Mouse (Mus musculus) C2C12 (cell line): Measurements from ENCODE around the gene Arhgef3.

Source experiments
- CTCF ChIP-seq: IDR thresholded peaks from one replicate; pipeline ENCODE4 v1.5.1; 2011; ENCODE audit not compliant: control insufficient read depth, insufficient read depth, insufficient read length
- USF1 ChIP-seq: IDR thresholded peaks from one replicate; pipeline ENCODE4 v1.6.1; 2011; ENCODE audit warnings: low read depth, mild to moderate bottlenecking, control low read depth, moderate library complexity

DNA sequence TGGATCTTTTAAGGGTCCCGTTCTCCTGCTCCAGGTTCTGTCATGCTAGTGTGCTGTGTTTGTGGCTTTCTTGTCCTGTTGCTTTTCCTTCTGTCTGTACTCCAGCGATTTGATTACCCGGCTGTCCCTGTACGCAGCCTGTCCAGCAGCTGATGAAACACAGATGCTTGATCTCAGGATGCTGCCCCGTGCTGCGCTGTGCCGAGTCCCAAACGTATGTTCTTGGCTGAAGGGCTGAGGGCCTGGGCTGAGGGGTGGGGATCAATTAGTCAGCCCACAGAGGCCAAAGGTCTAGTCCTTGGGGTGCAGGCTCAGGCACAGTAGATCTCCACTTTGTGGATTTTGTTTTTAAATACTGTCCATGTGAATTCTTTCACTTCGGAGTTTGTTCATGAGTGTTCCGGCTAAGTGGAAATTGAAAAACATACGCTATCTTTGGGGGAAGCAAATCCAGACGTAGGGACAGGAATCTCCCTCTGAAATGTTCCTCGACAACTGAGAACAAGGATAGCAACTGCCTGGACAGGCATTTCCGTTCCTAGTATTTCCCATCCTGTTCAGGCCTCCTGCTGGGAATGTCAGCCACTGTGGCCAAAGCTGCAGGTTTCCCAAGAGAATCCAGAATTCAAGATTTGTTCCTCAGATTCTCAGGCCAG lies 56.6 kb downstream of the Arhgef3 start:
- TF ChIP-seq USF1, result no peak
- TF ChIP-seq CTCF, result no peak
